Mouse (Mus musculus) hindbrain, embryonic 10.5 days (tissue): Measurements from ENCODE around the gene Gramd1b. TPM values are rescaled to one million over a fixed set of nuclear protein-coding genes. Genes with fewer than 3 reads are reported as not detected.

Experiments
- DNase-seq: peaks from one replicate; pipeline ENCODE4 v3.0.0-alpha.2; 2017; ENCODE audit warnings: low spot score
- H3K27ac ChIP-seq: fragments of 300-500 bp; sonication (generic); 2 replicates; pipeline ENCODE4 v1.5.1; 2016; ENCODE audit warnings: mild to moderate bottlenecking, moderate library complexity
- H3K27me3 ChIP-seq: fragments of 300-500 bp; sonication (generic); 2 replicates; pipeline ENCODE4 v1.6.1; 2016; ENCODE audit warnings: mild to moderate bottlenecking; ENCODE audit not compliant: poor library complexity, insufficient read depth, severe bottlenecking
- H3K36me3 ChIP-seq: fragments of 300-500 bp; sonication (generic); 2 replicates; pipeline ENCODE4 v1.6.1; 2016; ENCODE audit warnings: mild to moderate bottlenecking, moderate library complexity
- H3K4me1 ChIP-seq: fragments of 300-500 bp; sonication (generic); replicated peaks from 2 replicates; pipeline ENCODE4 v1.6.1; 2016; ENCODE audit warnings: mild to moderate bottlenecking
- H3K4me3 ChIP-seq: fragments of 300-500 bp; sonication (generic); 2 replicates; pipeline ENCODE4 v1.5.1; 2016; ENCODE audit warnings: mild to moderate bottlenecking, moderate library complexity
- H3K9me3 ChIP-seq: fragments of 300-500 bp; sonication (generic); 2 replicates; pipeline ENCODE4 v1.6.1; 2016; ENCODE audit warnings: mild to moderate bottlenecking, moderate library complexity
- WGBS: fragments of 180-500 bp; shearing (Covaris S2); methylation state at CpG from one replicate; pipeline ENCODE4 v1.1.7; 2016; 5-methylcytosine and 5-hydroxymethylcytosine counted together
- polyA plus RNA-seq: library from polyadenylated mRNA; unstranded; fragments of >200 nt; fragmentation: Nextera tagmentation; extraction: Ambion mirVana; gene quantifications from 2 replicates; pipeline ENCODE4 v1.2.1, GENCODE M21; 2016

Gramd1b gene
- polyA plus RNA-seq, 1 experiment from 2014 or later, result 4.6 TPM

DNA sequence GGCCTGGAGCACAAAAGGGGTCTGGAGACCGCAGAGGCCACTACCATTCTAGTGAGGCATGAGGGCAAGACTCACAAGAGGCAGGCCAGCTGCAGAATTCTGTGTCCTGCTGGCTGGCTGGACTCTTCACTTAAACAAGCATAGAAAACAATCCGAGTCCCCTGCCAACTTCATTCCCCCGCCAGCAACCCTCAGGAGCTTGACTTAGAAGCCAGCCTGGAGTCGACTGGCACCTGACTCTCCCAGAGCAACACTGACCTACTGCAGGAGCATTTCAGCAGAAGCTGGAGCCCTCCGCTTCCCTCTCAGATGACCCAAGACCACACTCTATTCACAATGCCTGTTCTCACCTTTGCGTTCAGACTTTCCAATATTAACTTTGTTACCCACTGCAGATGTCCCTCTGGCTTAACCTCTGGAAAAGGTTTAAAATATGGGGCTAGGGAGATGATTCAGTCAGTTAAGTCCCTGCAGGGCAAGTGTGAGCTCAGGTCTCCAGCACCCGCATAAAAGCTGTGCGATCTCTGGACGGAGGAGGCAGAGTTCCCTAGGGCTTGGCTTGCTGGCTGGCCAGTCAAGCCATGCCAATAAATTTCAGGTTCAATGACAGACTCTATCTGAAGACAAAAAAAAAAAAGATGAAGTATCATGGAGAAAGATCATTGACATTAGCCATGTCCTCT is 104.8 kb downstream of the Gramd1b start:
- no peak for DNase-seq
- Histone ChIP-seq H3K36me3 (no peaks in the 10 kb centered on the region), H3K27ac (no peak overlapping the region), H3K9me3 (no peaks in the 10 kb centered on the region), H3K4me3 (no peak overlapping the region), H3K27me3 (no peaks in the 10 kb centered on the region), H3K4me1 (no peaks in the 10 kb centered on the region)
- 83% methylated on average over 9 of the region's 9 CpGs for WGBS

DNA sequence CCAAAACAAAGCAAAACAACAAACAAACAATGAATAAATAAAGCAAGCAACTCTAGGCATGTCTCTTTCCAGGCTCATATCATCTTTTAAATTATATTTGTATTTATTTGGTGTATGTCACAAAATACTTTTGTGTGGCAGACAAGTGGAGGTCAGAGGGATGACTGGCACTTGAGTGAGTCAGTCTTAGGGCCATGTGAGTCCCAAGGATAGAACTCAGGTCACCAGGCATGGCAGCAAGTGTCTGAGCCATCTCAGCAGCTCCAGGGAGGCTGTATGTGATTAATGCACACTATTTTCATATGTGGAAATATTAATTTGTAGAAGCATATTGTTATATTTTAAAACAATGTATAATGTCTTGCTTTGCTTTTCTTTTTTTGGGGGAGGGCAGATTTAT is 106.3 kb downstream of the Gramd1b start:
- no peaks in the 10 kb centered on the region for H3K36me3 ChIP-seq
- no peak for DNase-seq
- no peak overlapping the region for H3K27ac ChIP-seq
- no peak overlapping the region for H3K4me3 ChIP-seq
- no peaks in the 10 kb centered on the region for H3K9me3 ChIP-seq
- no peaks in the 10 kb centered on the region for H3K27me3 ChIP-seq
- H3K4me1 ChIP-seq, result no peaks in the 10 kb centered on the region; the same call in 1 of the 2 replicates

GRCm38 (mm10) chr9:40423427-40423867 is 107.7 kb downstream of the Gramd1b start:
- DNase-seq, result no peak
- H3K4me3 ChIP-seq, result no peak overlapping the region
- WGBS, result 87% methylated on average over 6 of the region's 6 CpGs
- H3K9me3 ChIP-seq, result no peaks in the 10 kb centered on the region
- H3K27me3 ChIP-seq, result no peaks in the 10 kb centered on the region
- H3K27ac ChIP-seq, result no peak overlapping the region
- H3K4me1 ChIP-seq, result no peaks in the 10 kb centered on the region; the same call in 1 of the 2 replicates
- H3K36me3 ChIP-seq, result no peaks in the 10 kb centered on the region

DNA sequence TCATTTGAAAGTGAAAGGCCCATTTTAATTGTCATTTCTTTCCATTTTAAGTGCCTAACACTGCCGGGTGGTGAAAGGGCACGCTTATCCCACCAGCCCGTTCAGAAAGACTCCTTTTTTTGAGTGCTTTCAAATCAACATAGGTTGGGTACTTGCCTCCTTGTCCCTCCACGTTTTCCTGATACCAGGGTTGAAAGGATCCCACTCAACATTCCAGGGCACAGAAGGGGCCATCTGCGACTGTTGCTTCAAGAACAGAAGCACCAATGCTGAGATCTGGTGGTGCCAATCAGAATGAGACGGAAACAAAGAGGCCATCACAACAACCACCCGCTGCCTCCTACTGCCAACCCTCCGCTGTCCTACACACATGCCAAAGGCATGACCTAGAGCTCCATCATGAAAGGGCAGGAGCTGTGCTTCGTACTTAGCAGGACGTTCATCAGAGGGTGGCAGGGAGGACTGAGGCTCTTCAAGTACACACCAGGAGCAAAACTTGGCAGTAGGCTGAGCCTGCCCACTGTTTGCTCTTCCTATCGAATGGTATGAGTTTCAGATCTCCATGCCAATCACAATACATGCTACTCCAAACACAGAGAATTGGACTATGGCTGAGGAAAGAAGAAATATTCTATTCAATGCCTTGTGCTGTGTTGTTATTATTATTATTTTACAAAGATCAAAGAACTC is 108.7 kb downstream of the Gramd1b start:
- 88% methylated on average over 11 of the region's 11 CpGs for WGBS
- Histone ChIP-seq H3K27me3 (no peaks in the 10 kb centered on the region), H3K27ac (no peak overlapping the region), H3K4me3 (no peak overlapping the region), H3K4me1 (no peaks in the 10 kb centered on the region; the same call in 1 of the 2 replicates), H3K9me3 (no peaks in the 10 kb centered on the region), H3K36me3 (no peaks in the 10 kb centered on the region)
- DNase-seq, result no peak

- no peaks in the 10 kb centered on the region for H3K27me3 ChIP-seq
- WGBS, result 85% methylated on average over 15 of the region's 15 CpGs
- H3K36me3 ChIP-seq, result no peaks in the 10 kb centered on the region
- no peak for DNase-seq
- no peak overlapping the region for H3K4me3 ChIP-seq
- no peaks in the 10 kb centered on the region for H3K9me3 ChIP-seq
- H3K4me1 ChIP-seq, result no peaks in the 10 kb centered on the region; the same call in 1 of the 2 replicates
- no peak overlapping the region for H3K27ac ChIP-seq
These were observed 110.4 kb downstream of the Gramd1b start for GRCm38 (mm10) chr9:40420652-40421335.

- Histone ChIP-seq H3K27me3 (no peaks in the 10 kb centered on the region), H3K4me1 (no peaks in the 10 kb centered on the region; the same call in 1 of the 2 replicates), H3K27ac (no peak overlapping the region), H3K4me3 (no peak overlapping the region), H3K36me3 (no peaks in the 10 kb centered on the region), H3K9me3 (no peaks in the 10 kb centered on the region)
- 89% methylated on average over 5 of the region's 5 CpGs for WGBS
- no peak for DNase-seq
These were observed 112.4 kb downstream of the Gramd1b start for GRCm38 (mm10) chr9:40418803-40419202.

GRCm38 (mm10) chr9:40416150-40416549 is 115.0 kb downstream of the Gramd1b start:
- Histone ChIP-seq H3K36me3 (no peaks in the 10 kb centered on the region), H3K27ac (no peak overlapping the region), H3K4me1 (no peaks in the 10 kb centered on the region; the same call in 1 of the 2 replicates), H3K4me3 (no peak overlapping the region), H3K27me3 (no peaks in the 10 kb centered on the region), H3K9me3 (no peaks in the 10 kb centered on the region)
- no peak for DNase-seq
- 91% methylated on average over 7 of the region's 7 CpGs for WGBS

GRCm38 (mm10) chr9:40414904-40415766 is 116.0 kb downstream of the Gramd1b start:
- DNase-seq, result peak; percentile 45
- no peaks in the 10 kb centered on the region for H3K9me3 ChIP-seq
- H3K4me3 ChIP-seq, result peak overlapping the region; percentile 76
- WGBS, result 33% methylated on average over 18 of the region's 18 CpGs
- no peaks in the 10 kb centered on the region for H3K27me3 ChIP-seq
- H3K4me1 ChIP-seq, result no peaks in the 10 kb centered on the region
- no peaks in the 10 kb centered on the region for H3K36me3 ChIP-seq
- peak overlapping the region; percentile 90 for H3K27ac ChIP-seq

- Histone ChIP-seq H3K4me3 (peak overlapping the region; percentile 76), H3K27ac (peak overlapping the region; percentile 90), H3K27me3 (no peaks in the 10 kb centered on the region), H3K36me3 (no peaks in the 10 kb centered on the region), H3K9me3 (no peaks in the 10 kb centered on the region), H3K4me1 (no peaks in the 10 kb centered on the region)
- DNase-seq, result peak; percentile 85
- WGBS, result under 1% methylated on average over 15 of the region's 15 CpGs
These were observed 116.7 kb downstream of the Gramd1b start for GRCm38 (mm10) chr9:40414498-40414903.

DNA sequence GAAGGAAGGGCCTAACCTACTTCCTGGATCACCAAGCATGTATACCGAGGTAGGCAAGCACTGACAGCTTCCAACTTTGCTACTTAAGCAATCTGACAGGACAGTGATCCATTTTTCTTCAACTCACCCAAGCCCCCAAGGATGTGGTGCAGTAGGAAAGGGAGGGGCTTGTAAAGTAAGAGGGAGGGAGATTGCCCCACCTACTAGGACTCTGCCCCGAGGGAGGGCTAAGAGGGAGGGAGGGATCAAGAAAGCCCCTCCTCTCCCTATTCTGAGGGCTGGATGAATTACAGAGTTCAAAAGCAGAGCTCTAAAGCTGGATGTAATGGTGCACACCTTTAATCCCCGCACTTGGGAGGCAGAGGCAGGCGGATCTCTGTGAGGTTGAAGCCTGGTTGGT is 117.6 kb downstream of the Gramd1b start:
- Histone ChIP-seq H3K4me3 (no peak overlapping the region), H3K36me3 (no peaks in the 10 kb centered on the region), H3K27me3 (no peaks in the 10 kb centered on the region), H3K27ac (no peak overlapping the region), H3K4me1 (peaks cover 4% of the 10 kb centered on the region; the same call in 1 of the 2 replicates), H3K9me3 (no peaks in the 10 kb centered on the region)
- 89% methylated on average over 4 of the region's 4 CpGs for WGBS
- no peak for DNase-seq

- Histone ChIP-seq H3K9me3 (no peaks in the 10 kb centered on the region), H3K27me3 (no peaks in the 10 kb centered on the region), H3K27ac (no peak overlapping the region), H3K4me1 (peaks cover 6% of the 10 kb centered on the region; the same call in 1 of the 2 replicates), H3K36me3 (no peaks in the 10 kb centered on the region), H3K4me3 (no peak overlapping the region)
- 95% methylated on average over 14 of the region's 14 CpGs for WGBS
- no peak for DNase-seq
These were observed 118.3 kb downstream of the Gramd1b start for GRCm38 (mm10) chr9:40412931-40413330.

- H3K4me3 ChIP-seq, result no peak overlapping the region
- no peak for DNase-seq
- no peak overlapping the region for H3K27ac ChIP-seq
- H3K36me3 ChIP-seq, result no peaks in the 10 kb centered on the region
- WGBS, result 80% methylated on average over 4 of the region's 4 CpGs
- H3K4me1 ChIP-seq, result peaks cover 9% of the 10 kb centered on the region; the same call in 1 of the 2 replicates
- H3K27me3 ChIP-seq, result no peaks in the 10 kb centered on the region
- no peaks in the 10 kb centered on the region for H3K9me3 ChIP-seq
These were observed 118.9 kb downstream of the Gramd1b start for GRCm38 (mm10) chr9:40412246-40412645.
